Mouse (Mus musculus) lung, adult 2 months (tissue): ENCODE results near the gene Cc2d2b.

Experiments
- CTCF ChIP-seq: fragments of 200-500 bp; IDR thresholded peaks from 2 replicates; pipeline ENCODE4 v1.5.1; 2011; ENCODE audit warnings: mild to moderate bottlenecking, low read length, control low read depth; ENCODE audit not compliant: insufficient read depth
- POLR2A ChIP-seq: fragments of 200-500 bp; IDR thresholded peaks from 2 replicates; pipeline ENCODE4 v1.6.1; 2011; ENCODE audit warnings: low read depth, mild to moderate bottlenecking, control low read depth, low read length, borderline replicate concordance; ENCODE audit errors: extremely low read depth

- TF ChIP-seq CTCF, result no peak
- no peak for TF ChIP-seq POLR2A
Measured at GRCm38 (mm10) chr19:40821306-40821825, 72.8 kb downstream of the Cc2d2b start.
